ENCODE assay signal across 26 mouse cellular contexts in genomic region chr9:113488651-113489050, GRCm38 (mm10).
DNase-seq lines count a peak whose midpoint lies in the region; ATAC-seq and TF ChIP-seq lines count a peak whose summit lies in the region.
"Had no signal": no experiment of that assay in that cellular context is flagged by ENCODE, and none has a peak within 500 bp of the region (broad histone marks: within the 10 kb centered on the region; RNA-seq: fewer than 3 reads in every experiment).

No protein-coding gene starts in this region.

- H3K9ac ChIP-seq in forebrain, postnatal 0 days, result no peak overlapping the region
- no peak overlapping the region for H3K9ac ChIP-seq in forebrain, embryonic 11.5 days (ENCODE audit: low read length)
- H3K9ac ChIP-seq in forebrain, embryonic 16.5 days (replicated peaks; ENCODE audit: low read depth, low read length), result no peak overlapping the region
- H3K9ac ChIP-seq: forebrain, embryonic 12.5 days; heart, embryonic 13.5 days; hindbrain, embryonic 15.5 days; intestine, embryonic 15.5 days; limb, embryonic 13.5 days; liver, embryonic 14.5 days; lung, embryonic 15.5 days; neural tube, embryonic 15.5 days had no signal

- peak; percentile 45; the same call in 1 of the 2 replicates for ATAC-seq in forebrain, postnatal 0 days
- no peak for ATAC-seq in forebrain, embryonic 11.5 days (replicated peaks; ENCODE audit: low FRiP score)
- ATAC-seq in forebrain, embryonic 16.5 days, result no peak
- ATAC-seq: intestine, embryonic 15.5 days; midbrain, embryonic 16.5 days had no signal

- no peak overlapping the region for H3K4me3 ChIP-seq in forebrain, postnatal 0 days (ENCODE audit: low read depth, low read length)
- no peak overlapping the region for H3K4me3 ChIP-seq in forebrain, embryonic 11.5 days (ENCODE audit: low read depth, low read length)
- H3K4me3 ChIP-seq in forebrain, embryonic 16.5 days (replicated peaks; ENCODE audit: low read length), result no peak overlapping the region
- H3K4me3 ChIP-seq: forebrain, embryonic 12.5 days; gastrocnemius, adult 2 months; heart, embryonic 13.5 days; hindbrain, embryonic 15.5 days; intestine, embryonic 15.5 days; limb, embryonic 13.5 days; lung, embryonic 15.5 days; neural tube, embryonic 15.5 days had no signal

- H3K27ac ChIP-seq in forebrain, postnatal 0 days (ENCODE audit: low read depth, low read length), result no peak overlapping the region
- H3K27ac ChIP-seq in forebrain, embryonic 11.5 days (ENCODE audit: low read depth, low read length), result no peak overlapping the region
- no peak overlapping the region for H3K27ac ChIP-seq in forebrain, embryonic 16.5 days (ENCODE audit: low read length)
- H3K27ac ChIP-seq: forebrain, embryonic 12.5 days; gastrocnemius, adult 2 months; heart, embryonic 13.5 days; hindbrain, embryonic 15.5 days; intestine, embryonic 15.5 days; limb, embryonic 13.5 days; liver, embryonic 14.5 days; lung, embryonic 15.5 days; neural tube, embryonic 15.5 days had no signal

- no peaks in the 10 kb centered on the region for H3K36me3 ChIP-seq in forebrain, postnatal 0 days (ENCODE audit: insufficient read depth)
- H3K36me3 ChIP-seq in forebrain, embryonic 11.5 days (ENCODE audit: control insufficient read depth, insufficient read depth, low read length), result no peaks in the 10 kb centered on the region
- H3K36me3 ChIP-seq in forebrain, embryonic 16.5 days (ENCODE audit: control insufficient read depth, insufficient read depth), result no peaks in the 10 kb centered on the region
- H3K36me3 ChIP-seq: forebrain, embryonic 12.5 days; heart, embryonic 13.5 days; hindbrain, embryonic 15.5 days; intestine, embryonic 15.5 days; limb, embryonic 13.5 days; lung, embryonic 15.5 days; neural tube, embryonic 15.5 days had no signal

- intact Hi-C loops in left cerebral cortex, postnatal 36 days (cut with DNase I), result loop anchor here (10.0 kb wide), 1 partner anchor 144 kb away; no protein-coding TSS in a partner anchor

- H3K4me1 ChIP-seq in forebrain, postnatal 0 days (ENCODE audit: insufficient read depth), result no peaks in the 10 kb centered on the region
- no peaks in the 10 kb centered on the region for H3K4me1 ChIP-seq in forebrain, embryonic 11.5 days (replicated peaks; ENCODE audit: control insufficient read depth, insufficient read depth, low read length)
- H3K4me1 ChIP-seq in forebrain, embryonic 16.5 days (replicated peaks; ENCODE audit: control insufficient read depth, insufficient read depth, low read length), result no peaks in the 10 kb centered on the region
- H3K4me1 ChIP-seq: forebrain, embryonic 12.5 days; heart, embryonic 13.5 days; hindbrain, embryonic 15.5 days; intestine, embryonic 15.5 days; lung, embryonic 15.5 days; neural tube, embryonic 15.5 days had no signal

- WGBS in forebrain, postnatal 0 days, result 67% methylated on average over 6 of the region's 6 CpGs
- WGBS in forebrain, embryonic 11.5 days, result 90% methylated on average over 6 of the region's 6 CpGs
- 79% methylated on average over 6 of the region's 6 CpGs for WGBS in forebrain, embryonic 16.5 days

- no peaks in the 10 kb centered on the region for H3K27me3 ChIP-seq in forebrain, postnatal 0 days (ENCODE audit: insufficient read depth, low read length)
- no peaks in the 10 kb centered on the region for H3K27me3 ChIP-seq in forebrain, embryonic 11.5 days (ENCODE audit: control insufficient read depth, insufficient read depth, low read length)
- no peaks in the 10 kb centered on the region for H3K27me3 ChIP-seq in forebrain, embryonic 16.5 days (replicated peaks; ENCODE audit: control insufficient read depth, insufficient read depth, low read length)
- H3K27me3 ChIP-seq: forebrain, embryonic 12.5 days; heart, embryonic 13.5 days; hindbrain, embryonic 15.5 days; intestine, embryonic 15.5 days; limb, embryonic 13.5 days; lung, embryonic 15.5 days; neural tube, embryonic 15.5 days had no signal

- TF ChIP-seq CTCF in forebrain, postnatal 0 days (IDR thresholded peaks at IDR 0.05; ENCODE audit: low read depth), result no peak

- no peaks in the 10 kb centered on the region for H3K9me3 ChIP-seq in forebrain, postnatal 0 days (ENCODE audit: low read length)
- H3K9me3 ChIP-seq in forebrain, embryonic 11.5 days (ENCODE audit: control insufficient read depth, low read length), result no peaks in the 10 kb centered on the region
- no peaks in the 10 kb centered on the region for H3K9me3 ChIP-seq in forebrain, embryonic 16.5 days (ENCODE audit: control insufficient read depth, low read length)
- H3K9me3 ChIP-seq: forebrain, embryonic 12.5 days; heart, embryonic 13.5 days; hindbrain, embryonic 15.5 days; intestine, embryonic 15.5 days; limb, embryonic 13.5 days; lung, embryonic 15.5 days; neural tube, embryonic 15.5 days had no signal

- H3K4me2 ChIP-seq in forebrain, postnatal 0 days (ENCODE audit: low read depth), result no peak overlapping the region
- no peak overlapping the region for H3K4me2 ChIP-seq in forebrain, embryonic 11.5 days (ENCODE audit: low read depth, low read length, severe bottlenecking)
- no peak overlapping the region for H3K4me2 ChIP-seq in forebrain, embryonic 16.5 days (ENCODE audit: low read length)
- H3K4me2 ChIP-seq: forebrain, embryonic 12.5 days; heart, embryonic 13.5 days; hindbrain, embryonic 15.5 days; intestine, embryonic 15.5 days; limb, embryonic 13.5 days; lung, embryonic 15.5 days; neural tube, embryonic 15.5 days had no signal

- no peak for DNase-seq in forebrain, postnatal 0 days
- DNase-seq in forebrain, embryonic 11.5 days (ENCODE audit: low spot score), result no peak
- DNase-seq in brain, adult 2 months (ENCODE audit: low read depth, low spot score), result peak; percentile 94
- DNase-seq in frontal cortex, postnatal 36 days (ENCODE audit: low spot score in 2 of 2), result peak; percentile 73 to 93
- peak; percentile 78 to 84 for DNase-seq in left cerebral cortex, postnatal 36 days (ENCODE audit: low spot score in 2 of 2)
- DNase-seq in adrenal gland, postnatal 14 days, result no peak
- no peak for DNase-seq in adrenal gland, adult 2 months
- DNase-seq: adrenal gland, postnatal 10 days; cerebellum, adult 11-12 months; cerebellum, postnatal 25 days; gastrocnemius, adult 2 months; heart, adult 11 months; heart, postnatal 36 days; kidney, adult 9 months; lung, postnatal 4 days; thymus, postnatal 4 days had no signal

Comparison
In these comparisons a context has a peak if more than half of its experiments do, and no peak if none do; other contexts are left out.
1. DNase-seq: peak in brain, adult 2 months (single experiment), frontal cortex, postnatal 36 days (2 of 2) and left cerebral cortex, postnatal 36 days (2 of 2); none in forebrain, postnatal 0 days (single experiment), forebrain, embryonic 11.5 days (single experiment), adrenal gland, postnatal 14 days (single experiment) and adrenal gland, adult 2 months (single experiment).